Mouse (Mus musculus) thymus, postnatal 0 days (tissue): ENCODE results near the gene Arl15. TPM values are rescaled to one million over a fixed set of nuclear protein-coding genes. Genes with fewer than 3 reads are reported as not detected.

ENCODE experiments used
- DNase-seq: peaks from one replicate; pipeline ENCODE4 v3.0.0-alpha.2; 2015; ENCODE audit warnings: low spot score
- polyA plus RNA-seq: library from polyadenylated mRNA; unstranded; fragments of >200 nt; fragmentation: Nextera tagmentation; extraction: Ambion mirVana; gene quantifications from 2 replicates; pipeline ENCODE4 v1.2.1, GENCODE M21; 2015

Gene Arl15
- polyA plus RNA-seq, 1 experiment from 2014 or later = 6.8 TPM

- DNase-seq = no peak
These were observed 49.0 kb downstream of the Arl15 start for GRCm38 (mm10) chr13:113843310-113843649.

- DNase-seq = no peak
These were observed 49.6 kb downstream of the Arl15 start for GRCm38 (mm10) chr13:113843901-113844300.

GRCm38 (mm10) chr13:113844717-113845116 is 50.4 kb downstream of the Arl15 start:
- DNase-seq = no peak

- no peak for DNase-seq
These were observed 50.9 kb downstream of the Arl15 start for GRCm38 (mm10) chr13:113845229-113845628.

GRCm38 (mm10) chr13:113846413-113846812 is 52.1 kb downstream of the Arl15 start:
- no peak for DNase-seq

GRCm38 (mm10) chr13:113850431-113851034 is 56.2 kb downstream of the Arl15 start:
- no peak for DNase-seq

- no peak for DNase-seq
These were observed 57.5 kb downstream of the Arl15 start for GRCm38 (mm10) chr13:113851602-113852375.

- DNase-seq = no peak
These were observed 58.0 kb downstream of the Arl15 start for GRCm38 (mm10) chr13:113852376-113852666.

- no peak for DNase-seq
These were observed 59.8 kb downstream of the Arl15 start for GRCm38 (mm10) chr13:113854146-113854545.

GRCm38 (mm10) chr13:113854551-113855312 is 60.4 kb downstream of the Arl15 start:
- DNase-seq = no peak

GRCm38 (mm10) chr13:113856946-113857345 is 62.6 kb downstream of the Arl15 start:
- DNase-seq = no peak

- no peak for DNase-seq
These were observed 64.5 kb downstream of the Arl15 start for GRCm38 (mm10) chr13:113858667-113859391.

- DNase-seq = no peak
These were observed 65.1 kb downstream of the Arl15 start for GRCm38 (mm10) chr13:113859392-113859776.

- DNase-seq = no peak
These were observed 66.5 kb downstream of the Arl15 start for GRCm38 (mm10) chr13:113860816-113861215.

GRCm38 (mm10) chr13:113861231-113861630 is 66.9 kb downstream of the Arl15 start:
- no peak for DNase-seq

- no peak for DNase-seq
These were observed 68.6 kb downstream of the Arl15 start for GRCm38 (mm10) chr13:113862951-113863350.

- no peak for DNase-seq
These were observed 69.4 kb downstream of the Arl15 start for GRCm38 (mm10) chr13:113863688-113864087.

- DNase-seq = no peak
These were observed 70.0 kb downstream of the Arl15 start for GRCm38 (mm10) chr13:113864278-113864677.

GRCm38 (mm10) chr13:113864893-113865292 is 70.6 kb downstream of the Arl15 start:
- DNase-seq = peak; percentile 68

GRCm38 (mm10) chr13:113865378-113865777 is 71.1 kb downstream of the Arl15 start:
- DNase-seq = no peak

- peak; percentile 66 for DNase-seq
These were observed 71.5 kb downstream of the Arl15 start for GRCm38 (mm10) chr13:113865806-113866205.

- DNase-seq = peak; percentile 39
These were observed 73.4 kb downstream of the Arl15 start for GRCm38 (mm10) chr13:113867736-113868135.
